Mouse (Mus musculus): ENCODE results near the gene Nes.

The Nes gene

DNA sequence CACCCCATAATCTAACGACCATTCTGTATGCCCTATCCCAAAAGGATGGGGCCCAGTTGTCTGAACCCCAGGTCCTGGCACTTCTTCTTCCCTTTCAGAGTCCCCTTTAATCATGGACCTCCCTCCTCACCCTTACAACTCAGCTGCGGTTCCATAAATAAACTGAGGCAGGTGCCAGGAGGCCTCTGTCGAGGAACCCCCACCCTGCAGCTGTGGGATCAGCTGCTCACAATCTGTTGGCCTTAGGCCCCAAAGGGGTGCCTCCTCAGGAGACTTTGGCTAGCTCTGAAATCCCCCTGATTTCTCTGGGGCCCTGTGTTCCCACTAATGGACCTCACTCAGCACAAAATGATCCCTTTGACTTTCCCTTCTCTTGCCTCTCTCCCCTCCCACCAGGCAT is 13.2 kb downstream of the Nes start:
- DNase-seq: no peak

DNA sequence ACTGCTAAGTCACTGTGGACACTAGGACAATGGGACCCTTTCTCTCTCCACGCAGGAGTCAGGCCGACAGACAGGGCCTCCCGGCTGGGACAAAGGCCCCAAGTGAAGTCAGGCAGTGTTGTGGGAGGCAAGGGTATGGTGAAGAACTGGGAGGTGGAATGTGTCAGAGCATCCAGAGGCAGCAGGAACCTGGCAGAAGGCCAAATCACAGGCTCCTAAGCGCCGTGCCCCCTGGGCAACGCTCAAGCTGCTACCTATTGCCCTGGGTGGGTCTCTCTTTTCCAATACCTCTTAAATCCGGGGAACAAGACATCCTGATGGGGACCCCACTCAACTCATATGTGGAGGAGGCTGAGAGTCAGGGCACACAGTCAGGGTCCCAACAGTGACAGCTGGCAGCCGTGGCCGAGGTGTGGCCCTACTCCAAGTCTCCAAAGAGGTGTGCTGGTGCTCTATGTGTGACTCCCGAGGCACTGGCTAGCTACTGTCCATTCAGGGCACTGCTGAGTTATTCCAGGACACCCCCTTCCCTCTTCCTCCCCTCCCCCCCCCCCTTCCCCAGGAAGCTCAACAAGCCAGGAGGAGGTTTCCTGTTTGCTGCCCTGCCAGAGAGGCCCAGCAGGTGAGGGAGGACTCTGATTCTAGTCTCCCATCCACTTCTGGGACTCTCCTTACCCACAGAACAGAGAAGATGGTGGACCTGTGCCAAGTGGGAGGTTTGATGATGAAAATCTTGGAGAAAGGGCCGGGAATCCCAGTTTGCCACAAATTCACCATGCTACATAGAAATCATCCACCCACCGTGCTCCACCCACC is 14.8 kb downstream of the Nes start:
- DNase-seq: no peak

DNA sequence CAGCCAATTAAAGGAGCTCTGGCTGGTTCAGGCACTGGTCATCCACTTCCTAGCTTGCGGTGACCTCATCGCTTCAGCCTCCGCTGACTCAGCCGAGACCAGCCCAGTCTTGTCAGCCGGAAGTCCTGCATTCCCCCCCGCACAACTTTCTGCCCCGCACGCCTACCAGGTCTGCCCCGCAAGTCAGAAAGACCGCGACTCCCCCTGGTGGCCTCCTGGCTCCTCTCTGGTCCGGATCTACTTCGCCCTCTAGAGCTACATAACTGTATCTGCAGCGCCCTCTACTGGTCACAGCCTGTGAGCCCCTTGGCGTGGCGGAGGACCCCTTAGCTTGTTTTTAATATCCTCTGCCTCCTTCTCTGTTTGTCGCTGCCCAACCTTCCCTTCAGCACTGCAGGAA is 16.0 kb downstream of the Nes start:
- peak; percentile 89 for DNase-seq

DNA sequence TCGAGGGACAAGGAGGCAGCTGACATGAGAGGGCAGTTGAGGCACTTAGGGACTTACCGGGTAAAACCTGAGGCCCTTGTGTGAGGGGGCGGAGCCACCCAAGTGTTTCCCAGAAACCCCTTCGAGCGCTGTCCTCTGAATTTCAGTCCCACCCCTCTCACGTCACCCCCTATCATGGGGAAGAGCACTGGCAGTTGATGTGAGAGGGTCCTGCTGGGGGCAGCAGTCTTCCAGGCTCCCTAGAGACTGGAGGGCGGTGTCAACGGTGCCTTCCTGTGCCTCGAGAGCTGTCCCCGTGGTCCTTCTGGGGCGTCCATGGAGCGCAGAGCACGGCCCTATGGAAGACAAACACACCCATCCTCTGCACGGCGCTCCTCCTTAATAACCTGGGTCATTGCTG is 16.8 kb downstream of the Nes start:
- no peak for DNase-seq

DNA sequence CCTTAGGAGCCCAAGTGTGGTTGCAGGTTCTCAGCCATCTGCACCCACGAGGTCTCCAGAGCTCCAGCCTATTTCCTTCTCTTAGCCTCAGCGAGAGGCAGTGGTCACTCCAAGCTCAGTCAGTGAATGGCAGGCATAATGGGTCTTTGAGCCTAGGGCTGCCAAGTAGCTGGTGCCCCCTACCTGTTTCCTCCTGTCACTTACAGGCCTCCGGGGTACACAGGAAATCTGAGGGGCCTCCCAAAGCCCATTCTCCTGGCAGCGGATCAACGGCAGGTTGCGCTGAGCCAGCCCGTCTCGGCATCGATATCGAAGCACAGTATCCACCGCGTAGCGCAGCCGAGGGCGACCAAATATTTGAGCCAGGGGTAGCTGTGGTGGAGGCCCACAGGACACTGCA is 17.2 kb downstream of the Nes start:
- no peak for DNase-seq

DNA sequence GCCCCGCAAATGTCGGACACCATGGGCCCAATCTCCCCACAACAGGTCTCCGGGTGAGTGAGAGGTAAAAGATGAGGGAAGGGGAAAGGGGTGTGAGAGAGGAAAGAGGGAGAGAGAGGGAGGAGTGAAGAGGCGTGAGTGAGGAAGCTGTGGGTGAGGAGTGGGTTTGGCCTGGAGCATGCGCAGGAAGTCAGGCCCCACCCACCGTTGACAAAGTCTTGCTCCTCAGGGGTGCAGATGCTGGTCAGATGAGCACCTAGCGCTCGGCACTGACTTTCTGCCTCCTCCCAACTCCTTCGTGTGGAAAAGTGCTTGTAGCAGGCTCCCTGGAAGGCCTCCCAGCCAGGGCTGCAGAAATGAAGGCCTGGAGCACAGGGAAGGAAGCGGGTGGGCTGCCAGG is 19.1 kb downstream of the Nes start:
- DNase-seq: no peak

DNA sequence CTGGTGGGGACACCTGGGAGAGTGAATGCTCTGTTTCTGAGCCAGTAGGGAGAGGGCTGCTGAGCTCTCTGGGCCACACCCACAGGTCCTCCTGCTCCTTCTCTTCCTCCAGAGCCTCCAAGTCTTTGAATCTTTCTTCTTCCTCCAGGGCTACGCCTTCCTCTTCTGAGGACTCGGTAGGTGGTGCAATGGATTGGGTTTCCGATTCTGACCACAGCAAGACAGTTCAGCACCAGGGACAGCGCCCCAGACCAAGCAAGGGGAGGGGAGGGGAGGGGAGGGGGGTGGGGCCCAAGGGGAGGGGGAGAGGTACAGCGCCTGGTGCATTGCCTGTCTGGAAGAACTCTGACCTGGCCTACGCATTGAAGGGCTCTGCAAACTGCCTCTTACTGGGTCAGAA is 22.6 kb downstream of the Nes start:
- no peak for DNase-seq

DNA sequence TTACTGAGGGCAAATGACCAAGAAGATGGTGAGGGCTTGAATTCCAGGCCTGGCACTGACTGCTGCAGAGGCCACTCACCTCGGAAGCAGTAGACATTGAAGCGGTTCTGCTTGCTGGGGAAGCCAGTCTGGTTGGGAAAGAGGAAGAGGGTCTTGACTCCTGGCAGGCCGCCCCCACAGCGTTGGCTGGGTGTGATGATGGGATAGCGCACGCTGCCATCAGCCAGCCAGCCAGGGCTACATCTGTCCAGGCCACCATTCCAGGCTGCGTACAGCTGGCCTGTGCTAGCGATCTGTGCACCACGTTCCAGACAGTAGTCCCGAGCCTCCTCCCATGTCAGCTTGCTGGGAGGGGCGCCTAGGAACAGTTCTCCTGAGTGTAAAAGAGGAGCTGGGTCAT is 24.5 kb downstream of the Nes start:
- DNase-seq: no peak

DNA sequence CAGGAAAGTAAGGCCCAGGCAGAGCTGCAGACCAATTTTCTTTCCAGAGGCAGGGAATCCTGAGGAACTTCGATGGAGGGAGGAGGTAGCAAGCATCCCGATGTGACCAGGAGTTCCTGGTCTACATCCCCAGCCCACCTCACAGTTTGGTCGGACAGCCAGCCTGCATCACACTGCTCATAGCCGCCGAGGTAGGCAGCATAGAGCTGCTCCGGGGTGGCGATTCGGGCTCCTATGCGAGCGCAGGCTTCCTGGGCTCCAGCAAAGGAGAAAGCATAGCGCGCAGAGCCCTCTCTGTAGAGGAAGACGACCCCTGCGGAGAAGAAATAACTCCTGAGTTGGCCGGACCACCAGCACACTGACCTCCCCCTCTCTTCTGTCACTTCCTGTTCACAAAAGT is 25.5 kb downstream of the Nes start:
- no peak for DNase-seq

DNA sequence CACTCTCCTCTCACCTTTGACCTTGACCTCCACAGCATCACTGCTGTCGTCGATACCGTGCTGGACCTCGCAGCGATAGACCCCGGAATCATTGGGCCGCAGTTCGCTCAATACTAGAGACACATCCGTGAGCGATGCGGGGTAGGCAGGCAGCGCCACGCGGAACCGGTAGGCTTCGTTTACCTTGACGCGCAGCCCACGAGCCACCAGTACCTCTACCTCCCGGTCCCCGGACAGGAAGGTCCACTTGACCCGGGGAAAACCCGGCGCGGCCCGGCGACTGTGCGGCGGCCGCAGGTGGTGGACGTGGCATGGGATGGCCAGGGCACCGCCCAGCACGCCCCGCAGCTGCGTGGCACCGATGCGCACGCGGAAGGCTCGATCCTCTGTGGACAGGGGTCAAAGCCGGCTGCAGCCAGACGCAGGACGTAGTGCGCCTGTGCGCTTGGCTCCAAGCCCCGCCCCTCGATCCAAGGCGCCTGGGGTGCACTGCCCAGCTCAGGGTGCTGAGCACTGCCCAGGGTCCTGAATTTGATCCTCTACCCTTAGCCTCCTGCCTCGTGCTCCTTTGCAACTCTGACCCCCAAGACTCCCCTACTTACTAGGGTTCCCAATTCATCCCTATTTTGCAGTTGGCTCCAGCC is 26.2 kb downstream of the Nes start:
- no peak for DNase-seq

DNA sequence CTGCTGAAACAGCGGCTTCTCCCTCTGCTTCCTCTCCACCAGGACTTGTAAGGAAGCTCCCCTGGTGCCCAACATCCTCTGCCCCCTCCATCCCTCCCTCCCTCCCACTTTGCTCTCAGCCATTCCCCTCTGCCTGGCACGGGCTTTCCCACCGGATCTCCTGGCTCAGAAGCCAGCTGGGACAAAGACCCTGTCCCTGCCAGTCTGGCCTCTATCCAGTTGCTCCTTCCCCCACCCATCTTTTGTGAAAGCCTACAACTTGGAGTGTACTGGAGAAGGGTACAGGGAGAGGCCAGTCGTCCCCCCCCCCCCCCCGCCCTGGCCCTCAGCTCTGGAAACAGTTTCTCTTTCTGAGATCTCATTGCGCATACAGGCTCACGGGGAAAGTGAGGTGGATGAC is 27.9 kb downstream of the Nes start:
- DNase-seq: peak; percentile 65

DNA sequence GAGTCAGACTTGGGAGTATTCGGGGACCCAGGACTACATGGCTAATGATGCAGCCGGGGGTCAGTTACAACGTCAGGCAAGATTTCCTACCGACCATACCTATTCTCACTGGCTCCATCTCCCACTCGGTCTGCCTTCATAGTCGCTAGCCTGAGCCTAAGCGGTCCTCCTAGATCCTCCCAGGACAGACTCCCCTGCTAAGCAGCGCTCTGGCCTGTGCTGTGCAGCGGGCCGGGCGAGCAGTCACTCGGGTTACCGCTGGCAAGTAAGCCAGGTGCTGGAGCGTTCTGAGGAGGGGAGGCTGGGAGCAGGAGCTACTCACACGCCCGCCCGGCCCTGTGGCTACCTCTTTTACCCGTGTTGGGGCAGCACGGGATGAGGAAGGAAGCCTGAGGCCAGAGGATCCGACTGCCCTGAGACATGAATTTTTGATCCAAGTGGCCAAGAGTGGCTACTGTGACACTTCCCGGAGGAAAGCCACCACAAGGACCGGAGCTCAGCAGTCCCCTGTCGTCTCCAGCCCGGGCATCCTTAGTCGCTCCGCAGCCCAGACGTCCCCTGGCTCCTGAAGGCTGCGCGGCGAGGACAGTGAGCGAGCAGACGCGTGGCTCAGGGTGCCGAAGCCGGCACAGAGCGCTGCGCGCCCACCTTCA is 28.5 kb downstream of the Nes start:
- no peak for DNase-seq

DNA sequence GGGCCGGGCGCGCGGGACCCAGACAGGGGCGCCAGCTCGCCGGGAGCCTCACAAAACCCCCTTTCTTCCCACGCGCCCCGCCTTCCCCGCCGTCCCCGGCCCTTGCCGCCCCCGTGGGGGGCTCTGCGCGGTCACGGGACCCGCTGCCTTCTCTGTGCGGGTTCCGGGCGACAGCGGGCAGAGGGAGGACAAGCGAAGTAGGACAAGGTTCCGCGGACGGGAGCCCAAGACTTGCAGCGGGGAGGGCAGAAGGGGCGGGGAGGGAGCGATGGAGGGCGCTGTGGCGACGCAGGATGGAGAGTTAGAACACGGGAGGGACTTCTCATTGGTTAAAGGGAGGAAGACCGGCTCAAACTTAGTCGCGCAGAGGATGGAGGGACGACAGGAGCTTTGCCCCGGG is 29.3 kb downstream of the Nes start, which contains the start of gene Bcan:
TSS of gene Bcan (minus strand) at position 50 of the 400 bp plus-strand sequence.
- DNase-seq: peak; percentile 60

DNA sequence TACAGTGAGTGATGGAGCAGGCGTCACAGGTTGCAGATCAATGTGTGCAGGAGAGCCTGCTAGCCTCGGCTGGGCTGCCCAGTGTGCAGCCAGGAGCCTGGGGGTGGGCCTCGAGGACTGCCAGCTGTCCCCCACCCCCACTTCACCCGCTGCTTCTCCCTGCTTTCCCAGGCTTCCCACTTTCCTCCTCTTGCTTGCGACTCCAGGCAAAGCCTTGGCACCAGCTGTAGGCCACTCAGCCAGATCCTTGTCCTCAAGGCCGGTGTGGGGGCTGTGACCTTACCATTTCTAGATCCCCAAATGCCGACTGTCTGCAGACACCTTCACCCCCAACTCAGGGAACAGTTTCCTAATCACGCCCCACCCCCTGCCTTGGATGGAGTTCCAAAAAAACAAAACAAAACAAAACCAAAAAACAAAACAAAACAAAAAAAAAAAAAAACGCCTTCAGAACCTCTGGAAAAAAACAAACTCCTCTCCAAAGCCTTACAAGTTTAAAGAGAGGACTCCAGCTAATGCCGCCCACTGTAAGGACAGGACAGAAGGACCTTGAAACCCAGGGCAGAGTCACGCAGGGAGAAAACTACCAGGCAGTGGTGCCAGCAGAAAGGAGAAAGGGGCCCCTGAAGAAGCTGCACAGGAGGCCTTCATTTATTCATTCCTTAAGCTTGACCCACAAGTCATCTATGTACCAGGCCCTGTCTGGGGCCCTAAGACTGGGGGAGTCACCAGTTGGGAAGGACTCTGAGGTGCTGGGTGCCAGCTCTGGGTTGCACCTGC is 30.1 kb downstream of the Nes start:
- DNase-seq: no peak

DNA sequence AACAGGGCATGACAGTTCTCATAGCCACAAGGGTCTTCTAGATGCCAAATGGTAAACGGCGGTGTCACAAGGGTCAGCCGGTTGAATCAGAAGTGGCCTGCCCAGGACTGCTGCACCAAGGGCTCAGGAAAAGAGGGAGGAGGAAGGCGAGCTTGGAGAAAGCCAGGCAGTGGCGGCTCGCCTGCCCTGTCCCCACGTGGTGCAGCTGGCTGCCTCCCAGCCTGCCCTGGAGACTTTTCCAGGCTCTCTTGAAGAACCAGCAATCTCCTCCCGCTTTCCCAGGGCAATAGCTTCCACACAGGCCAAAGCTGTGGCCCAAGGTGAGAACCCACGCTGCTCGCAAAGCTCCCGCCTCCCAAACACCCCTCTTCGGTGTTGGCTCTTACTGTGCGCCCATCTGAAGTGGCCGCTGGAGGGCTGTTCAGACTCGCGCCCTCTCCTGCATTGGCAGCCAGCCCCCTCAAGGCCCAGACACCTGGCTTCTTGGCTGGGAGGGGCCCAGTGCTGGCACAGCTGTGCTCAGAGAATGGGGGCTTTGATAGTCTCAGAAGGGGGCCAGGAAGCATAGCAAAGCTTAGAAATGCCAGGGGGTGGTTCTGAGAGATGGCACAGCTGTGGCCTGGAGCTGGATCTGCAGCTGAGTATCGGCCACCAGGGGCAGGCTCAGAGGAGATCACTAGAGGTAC is 31.6 kb downstream of the Nes start:
- no peak for DNase-seq

DNA sequence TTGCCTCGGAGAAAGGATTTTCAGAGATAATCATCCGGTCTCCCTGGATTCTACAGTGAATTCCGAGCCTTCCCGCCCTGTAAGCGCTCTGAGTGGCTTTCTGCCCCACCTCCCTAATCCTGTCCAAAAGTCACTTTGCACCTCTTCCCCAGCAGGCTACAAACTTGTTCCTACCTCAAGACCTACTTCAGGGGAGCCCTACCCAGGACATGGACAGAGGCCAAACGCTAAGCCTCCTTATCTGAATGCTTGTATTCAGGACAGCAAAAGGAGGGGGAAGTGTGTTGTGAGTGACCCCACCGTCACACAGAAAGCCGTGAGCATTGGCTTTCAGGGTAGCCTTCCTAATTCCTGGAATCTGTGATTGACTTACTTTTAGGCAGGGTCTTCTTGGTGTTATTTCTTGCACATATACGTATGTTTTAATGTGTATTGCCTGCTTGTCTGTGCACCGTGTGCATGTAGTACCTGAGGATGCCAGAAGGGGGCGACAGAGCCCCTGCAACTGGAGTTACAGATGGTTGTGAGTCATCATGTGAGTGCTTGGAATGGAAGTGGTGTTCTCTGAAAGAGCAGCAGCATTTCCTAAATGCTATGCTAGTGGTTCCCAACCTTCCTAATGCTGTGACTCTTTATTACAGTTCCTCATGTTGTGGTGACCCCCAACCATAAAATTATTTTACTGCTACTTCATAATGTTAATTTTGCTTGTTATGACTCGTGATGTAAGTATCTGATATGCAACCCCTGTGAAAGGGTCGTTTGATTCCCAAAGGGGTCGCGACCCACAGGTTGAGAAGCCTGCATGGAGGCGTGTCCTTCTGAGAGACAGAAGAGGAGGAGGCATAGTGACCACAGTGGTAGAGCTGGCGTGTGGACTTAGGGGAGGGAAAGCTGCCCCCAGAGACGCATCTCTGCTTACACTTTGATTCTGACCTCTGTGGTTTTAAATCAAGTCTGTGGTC is 35.2 kb downstream of the Nes start:
- no peak for DNase-seq

DNA sequence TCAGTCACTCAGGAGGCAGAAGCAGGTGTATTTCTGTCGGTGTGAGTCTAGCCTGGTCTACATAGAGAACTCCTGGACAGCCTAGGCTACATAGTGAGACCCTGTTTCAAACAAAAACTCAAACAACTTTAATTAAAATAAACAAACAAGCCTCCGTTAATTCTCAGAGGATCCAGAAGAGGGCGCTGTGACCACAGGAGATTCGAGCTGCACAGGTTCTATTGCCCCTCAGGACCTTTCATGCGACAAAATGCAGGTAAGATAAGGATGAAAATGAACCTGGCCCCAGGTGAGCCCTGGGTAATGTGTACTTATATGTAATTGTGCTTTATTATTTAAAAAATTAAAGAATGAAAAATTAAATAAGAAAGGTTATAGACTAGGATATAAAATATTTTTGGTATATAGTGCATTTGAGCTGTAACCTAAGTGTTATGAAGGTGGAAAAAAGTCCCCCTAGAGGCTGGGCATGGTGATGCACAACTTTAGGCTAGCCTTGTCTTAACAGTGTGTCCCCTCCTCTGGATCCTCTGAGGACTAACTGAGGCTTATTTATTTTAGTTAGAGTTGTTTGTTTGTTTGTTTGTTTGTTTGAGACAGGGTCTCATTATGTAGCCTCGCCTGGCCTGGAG is 39.9 kb downstream of the Nes start:
- DNase-seq: no peak

DNA sequence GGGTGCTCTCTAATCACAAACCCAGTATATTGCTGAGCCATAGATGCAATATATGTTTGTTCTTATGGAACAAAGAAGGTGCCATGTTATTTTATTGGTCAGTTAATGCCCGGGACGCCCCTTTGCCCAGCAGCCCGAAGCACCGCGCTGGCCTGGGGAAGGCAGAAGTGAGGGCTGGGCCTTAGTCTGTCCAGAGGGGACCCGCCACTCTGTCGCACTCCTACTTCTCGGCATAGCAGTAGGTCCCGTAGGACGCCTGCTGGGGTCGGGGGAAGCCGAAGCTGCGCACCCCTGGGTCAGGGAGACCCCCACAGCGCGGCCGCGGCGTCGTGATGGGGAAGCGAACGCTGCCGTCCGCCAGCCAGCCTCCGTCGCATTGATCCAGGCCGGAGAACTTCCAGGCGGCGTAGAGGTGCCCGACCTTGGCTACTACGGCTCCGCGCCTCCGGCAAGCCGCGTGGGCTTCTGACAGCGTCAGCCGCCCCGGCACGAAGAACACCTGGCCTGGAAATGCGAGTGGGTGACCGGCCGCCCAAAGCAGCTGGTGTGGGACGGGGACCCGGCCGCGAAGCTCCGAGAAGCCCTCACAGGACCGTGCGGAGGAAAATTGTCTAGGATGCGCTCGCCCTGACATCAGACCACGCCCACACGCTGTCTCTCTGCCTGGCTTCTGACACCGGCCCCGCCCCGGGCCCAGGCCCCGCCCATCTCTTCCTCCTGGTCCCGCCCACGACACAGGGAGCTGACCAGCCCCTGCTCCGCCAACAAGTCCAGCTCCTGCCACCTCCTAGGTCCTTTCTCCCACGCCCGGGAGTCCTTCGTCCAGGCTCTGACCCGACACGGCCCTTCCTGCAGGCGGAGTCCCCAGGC is 51.7 kb downstream of the Nes start:
- peak; percentile 85 for DNase-seq

DNA sequence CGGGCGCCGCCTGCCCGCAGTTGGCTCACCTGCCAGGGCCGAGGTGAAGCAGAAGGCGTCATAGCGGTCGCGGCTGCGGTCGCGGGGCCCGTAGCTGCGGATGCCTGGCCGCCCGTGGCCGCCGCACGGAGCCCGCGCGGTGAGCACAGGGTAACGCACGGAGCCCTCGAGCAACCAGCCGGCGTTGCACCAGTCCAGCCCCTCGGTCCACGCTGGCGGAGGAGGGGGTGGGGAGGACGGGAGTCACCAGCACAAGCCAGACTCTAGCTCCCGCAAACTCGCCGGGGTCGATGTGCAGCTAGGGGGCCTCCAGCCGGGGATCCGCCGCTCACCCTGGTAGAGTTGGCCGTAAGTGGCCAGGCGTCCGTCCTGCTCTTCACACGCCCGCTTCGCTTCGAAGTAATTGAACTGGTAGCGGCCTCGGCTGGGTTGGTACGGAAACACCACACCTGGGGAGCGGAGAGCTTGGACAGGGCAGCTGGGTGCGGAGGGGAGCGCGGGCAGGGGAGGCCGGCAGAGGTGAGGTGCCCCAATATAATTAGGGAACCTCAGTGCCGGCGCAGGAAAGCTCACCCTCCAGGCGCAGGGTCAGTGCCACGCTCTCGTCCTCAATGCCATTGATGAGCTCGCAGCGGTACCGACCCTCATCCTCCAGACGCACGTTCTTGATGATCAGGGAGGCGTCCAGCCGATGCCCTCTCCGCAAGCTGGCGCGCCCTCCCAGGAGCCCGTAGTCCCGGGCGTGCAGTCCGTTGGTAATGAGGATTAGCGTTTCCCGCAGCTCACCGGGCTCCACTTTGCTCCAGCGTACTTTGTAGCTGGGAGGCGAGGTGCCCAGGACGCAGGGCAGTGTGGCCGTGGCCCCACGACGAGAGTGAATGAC is 52.6 kb downstream of the Nes start:
- no peak for DNase-seq
